Mouse (Mus musculus) heart, adult 8-10 months (tissue): ENCODE data around the gene Cd68. TPM values are rescaled to one million over a fixed set of nuclear protein-coding genes. Genes with fewer than 3 reads are reported as not detected.
"Not testable (repeated sequence)": the region's sequence is repeated elsewhere in the genome, so short reads cannot be mapped to it uniquely, and the experiment has no call there.

Experiments
- DNase-seq: peaks from one replicate; pipeline ENCODE4 v3.0.0; 2022; ENCODE audit warnings: low spot score
- total RNA-seq, 4 experiments: library from RNA; stranded (reverse); gene quantifications; 2 replicates each; pipeline ENCODE4 v1.2.4; 2022

The Cd68 gene
- 1 to 10 TPM; 4.5 to 7.0 (median 6.3) TPM for total RNA-seq

DNA sequence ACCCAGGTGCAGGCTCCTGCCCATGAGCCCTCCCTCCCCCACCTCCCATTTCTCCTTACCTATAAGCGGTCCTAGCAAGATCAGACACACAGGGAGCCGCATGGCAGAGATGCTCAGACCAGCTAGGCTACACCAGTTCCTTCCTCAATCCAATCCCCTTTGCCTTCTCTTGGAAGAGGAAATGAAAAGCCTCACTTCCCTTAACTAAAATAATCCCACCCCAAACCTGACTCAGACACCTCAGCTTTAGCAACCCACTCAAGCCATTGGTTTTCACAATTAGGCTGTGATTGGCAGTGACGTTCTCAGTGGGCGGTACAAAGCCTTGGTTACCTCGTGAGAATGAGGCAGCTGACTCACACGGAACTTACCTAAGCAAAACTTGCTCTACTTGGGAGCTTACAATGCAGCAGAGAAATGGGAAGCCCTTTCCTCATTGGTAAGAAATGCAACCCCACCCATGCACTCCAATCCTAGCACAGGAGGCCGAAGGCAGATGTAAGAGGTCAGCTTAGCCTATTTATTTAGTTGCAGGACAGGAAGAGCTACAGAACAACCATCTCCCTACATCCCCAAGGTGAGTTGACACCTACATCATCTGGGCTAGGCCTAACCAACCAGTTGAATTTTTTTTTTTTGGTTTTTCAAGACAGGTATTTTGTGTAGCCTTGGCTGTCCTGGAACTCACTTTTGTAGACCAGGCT, at the start of gene Cd68:
Gene Cd68, minus strand, starts transcription at position 193 of the 704 bp plus-strand sequence.
- peak; percentile 67 for DNase-seq

DNA sequence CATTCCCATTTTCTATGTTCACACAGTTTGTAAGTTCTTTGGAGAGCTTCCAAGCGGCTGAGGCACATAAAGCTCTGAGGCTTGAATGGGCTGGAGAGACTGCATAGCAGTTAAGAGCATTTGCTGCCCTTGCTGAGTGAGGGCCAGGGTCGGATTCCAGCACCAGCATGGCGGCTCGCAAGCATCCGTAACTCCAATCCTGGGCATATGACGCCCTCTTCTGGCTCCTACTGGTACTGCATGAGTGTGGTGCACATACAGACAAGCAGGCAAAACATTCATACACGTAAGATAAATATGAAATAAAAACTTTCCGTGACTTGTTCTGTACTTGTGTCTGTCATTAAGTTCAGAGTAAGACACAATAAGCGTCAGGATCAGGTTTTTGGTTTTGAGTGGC, 49.5 kb upstream of the Cd68 start:
- DNase-seq, result no peak

DNA sequence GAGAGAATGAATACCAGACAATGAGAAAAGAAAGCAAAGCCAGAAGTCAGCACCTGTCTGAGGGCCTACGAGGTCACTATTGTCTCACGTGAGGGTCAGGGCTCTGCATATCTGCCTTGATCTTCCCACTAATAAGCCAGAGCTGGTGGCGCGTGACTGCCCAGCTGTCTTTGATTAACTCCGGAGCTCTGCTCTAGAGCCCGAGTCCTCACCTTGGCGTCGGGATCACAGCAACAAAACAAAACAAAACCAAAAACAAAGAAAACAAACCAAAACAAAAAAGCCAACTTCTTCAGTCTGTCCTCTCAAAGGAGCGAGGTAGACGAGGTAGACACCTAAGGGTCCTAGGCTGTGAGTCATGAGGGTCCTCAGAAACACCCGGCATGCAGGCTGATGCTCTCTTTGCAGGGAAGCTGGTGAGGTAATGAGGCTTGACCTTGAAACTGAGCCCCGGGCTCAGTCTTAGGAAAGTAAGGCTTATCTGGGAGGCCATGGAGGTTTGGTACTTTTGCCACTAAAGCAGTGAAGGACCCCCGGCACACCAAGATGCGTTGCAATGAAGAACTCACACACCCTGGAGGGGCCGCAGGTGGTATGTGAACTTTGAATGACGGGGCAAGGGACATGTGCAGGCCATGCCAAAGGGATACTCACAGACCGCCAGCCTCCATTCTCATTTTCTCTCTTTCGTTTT, 48.8 kb upstream of the Cd68 start:
- no peak for DNase-seq

DNA sequence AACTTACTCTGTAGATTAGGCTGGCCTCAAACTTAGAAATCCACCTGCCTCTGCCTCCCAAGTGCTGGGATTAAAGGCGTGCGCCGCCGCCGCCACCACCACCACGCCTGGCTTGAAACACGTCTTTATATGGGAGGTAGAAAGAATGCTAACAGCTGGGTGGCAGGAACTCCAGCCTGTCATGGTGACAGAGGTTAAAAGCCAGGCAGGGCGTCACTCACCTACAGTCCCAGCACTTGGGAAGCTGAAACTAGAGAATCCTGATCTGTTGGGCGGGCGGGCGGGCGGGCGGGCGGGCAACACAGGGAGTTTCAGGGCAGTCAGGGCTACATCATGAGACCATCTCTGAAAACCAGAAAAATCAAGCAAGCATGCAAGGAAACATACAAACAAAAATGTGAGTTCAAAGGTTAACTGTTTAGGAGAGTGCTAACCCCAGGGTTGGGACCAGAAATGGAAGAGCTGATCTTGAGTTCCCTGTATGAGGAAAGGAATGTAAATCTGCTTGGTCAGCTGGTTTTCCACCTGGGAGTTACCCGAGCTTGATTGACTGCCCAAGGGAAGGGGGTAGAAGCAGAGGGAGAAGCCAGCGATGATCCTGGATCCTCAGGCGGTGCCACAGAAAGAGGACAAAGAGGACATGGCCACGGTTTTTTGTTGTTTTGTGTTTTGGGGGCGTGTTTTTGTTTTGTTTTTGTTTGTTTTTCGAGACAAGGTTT, 47.2 kb upstream of the Cd68 start:
- DNase-seq, result no peak

DNA sequence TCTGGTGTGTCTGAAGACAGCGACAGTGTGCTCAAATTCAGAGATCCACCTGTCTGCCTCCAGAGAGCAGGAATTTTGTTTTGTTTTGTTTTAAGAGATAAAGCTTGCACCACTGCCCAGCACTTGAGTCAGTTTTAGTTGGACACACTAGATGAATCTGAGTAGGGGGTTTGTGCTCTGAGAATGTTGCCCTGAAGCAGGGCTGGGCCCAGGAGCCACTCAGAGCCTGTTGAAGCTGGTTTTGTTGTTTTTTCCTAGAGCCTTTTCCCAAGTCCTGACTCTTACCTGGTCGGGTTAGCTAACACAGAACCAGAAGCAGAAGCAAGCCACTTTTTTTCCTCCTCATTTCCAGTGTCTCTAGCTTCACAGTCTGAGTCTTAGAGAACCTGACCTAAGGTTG, 45.1 kb upstream of the Cd68 start:
- no peak for DNase-seq

DNA sequence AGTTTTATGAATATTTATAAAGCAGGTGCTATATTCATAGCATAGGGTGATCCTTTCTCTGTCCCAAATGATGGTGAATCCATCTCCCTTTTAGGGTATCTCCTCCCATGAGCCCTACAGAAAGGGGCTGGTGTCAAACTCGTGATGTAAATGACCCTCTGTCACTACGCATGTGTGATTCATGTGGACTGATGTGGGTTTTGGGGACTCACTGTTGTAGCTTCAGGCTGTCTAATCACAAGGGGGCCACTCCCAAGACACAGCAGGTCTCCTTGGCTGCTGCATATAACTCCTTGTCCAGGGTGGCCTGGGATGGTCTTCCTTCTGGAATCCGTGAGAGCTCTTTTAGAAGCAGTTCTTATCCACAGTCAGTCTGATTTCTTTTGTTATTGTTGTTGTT, 44.5 kb upstream of the Cd68 start:
- DNase-seq, result no peak

DNA sequence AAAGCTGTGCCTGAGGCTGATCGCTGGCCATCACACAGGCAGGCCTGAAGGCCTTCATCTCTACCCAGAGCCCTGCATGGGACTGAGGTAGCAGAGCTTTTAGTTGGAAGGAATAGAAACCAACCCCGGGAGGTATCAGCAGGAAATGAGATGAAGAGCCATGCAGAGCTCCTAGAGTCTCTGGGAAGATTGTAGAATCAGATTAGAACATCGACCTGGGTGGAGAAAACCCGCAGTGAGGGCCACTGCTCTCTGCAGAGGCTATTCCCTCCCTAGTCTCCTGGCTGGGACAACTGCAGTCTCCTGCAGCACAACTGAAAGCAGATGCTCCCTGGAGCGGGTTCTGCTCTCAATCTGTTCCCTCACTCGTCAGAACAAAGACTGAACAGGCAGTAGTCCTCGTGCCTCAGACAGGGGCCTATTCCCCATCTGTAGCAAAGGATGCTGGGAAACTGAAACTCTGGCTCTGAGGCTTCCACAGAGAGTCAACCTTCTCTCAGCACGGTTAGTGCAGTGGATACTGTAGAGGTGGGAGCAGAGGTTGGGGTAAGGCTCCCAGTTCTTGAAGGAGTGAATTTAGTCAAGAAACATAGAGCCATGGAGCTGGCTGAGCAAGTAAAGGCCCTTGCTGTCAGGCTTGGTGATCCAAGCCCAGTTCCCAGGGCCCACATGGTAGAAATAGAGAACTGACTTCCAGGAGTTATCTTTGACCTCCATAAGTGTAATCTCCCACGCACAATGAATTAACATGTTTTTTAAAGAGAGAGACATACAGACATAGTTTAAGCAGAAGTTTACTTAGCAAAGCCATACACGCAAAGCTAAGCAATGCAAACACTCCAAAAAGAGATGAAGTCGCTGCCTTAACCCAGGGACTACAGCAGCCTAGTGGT, 43.8 kb upstream of the Cd68 start:
- no peak for DNase-seq

DNA sequence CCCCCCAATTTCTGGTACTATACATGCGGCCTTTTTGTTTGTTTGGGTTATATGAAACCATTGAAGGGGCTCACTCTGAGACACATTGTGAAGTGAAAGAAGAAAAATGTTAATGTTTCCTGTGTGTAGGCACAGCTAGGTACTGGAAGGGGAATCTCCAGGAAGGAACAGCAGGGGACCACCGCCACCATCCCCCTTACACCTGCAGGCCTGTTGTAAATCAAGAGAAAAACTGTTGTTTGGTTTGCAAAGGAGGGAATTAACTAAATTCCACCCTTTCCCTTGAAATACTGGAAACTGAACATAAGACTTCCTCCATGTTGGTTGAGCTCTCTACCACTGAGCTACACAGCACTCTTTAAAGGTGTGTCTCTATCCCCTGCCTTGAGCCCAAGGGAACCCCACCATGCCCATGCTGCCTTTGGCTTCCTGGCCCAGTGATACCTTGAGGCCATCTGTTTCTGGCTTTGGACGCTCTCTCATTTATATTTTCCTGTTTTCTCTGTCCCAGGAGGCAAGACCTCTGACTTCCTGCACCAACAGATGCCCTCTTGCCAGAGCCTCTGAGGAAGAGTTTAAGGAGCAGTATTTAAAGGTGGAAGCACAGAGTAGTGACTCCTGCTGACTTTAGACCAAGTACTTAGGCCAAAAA, 42.8 kb upstream of the Cd68 start:
- DNase-seq, result no peak

DNA sequence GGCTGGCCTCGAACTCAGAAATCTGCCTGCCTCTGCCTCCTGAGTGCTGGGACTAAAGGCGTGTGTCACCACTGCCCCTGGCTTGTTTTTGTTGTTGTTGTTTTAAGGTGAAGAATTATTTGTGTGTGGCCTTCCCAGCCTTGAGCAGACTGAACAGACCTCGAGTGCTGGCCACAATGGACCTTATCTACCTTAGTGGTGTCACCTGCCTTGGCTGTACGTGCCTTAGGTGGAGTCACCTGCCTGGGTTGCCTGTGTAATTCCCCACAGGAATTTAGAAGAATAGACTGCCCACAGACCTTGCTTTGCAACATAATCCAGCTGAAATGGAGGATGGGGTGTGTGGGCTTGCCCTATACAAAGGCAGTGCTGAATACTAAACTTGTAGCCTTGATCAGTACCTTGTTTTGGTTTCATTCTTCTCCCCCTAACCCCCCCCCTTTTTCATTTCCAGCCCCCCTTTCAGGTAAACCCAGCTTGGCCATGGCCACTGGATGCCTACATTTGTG, 42.0 kb upstream of the Cd68 start:
- DNase-seq, result no peak

DNA sequence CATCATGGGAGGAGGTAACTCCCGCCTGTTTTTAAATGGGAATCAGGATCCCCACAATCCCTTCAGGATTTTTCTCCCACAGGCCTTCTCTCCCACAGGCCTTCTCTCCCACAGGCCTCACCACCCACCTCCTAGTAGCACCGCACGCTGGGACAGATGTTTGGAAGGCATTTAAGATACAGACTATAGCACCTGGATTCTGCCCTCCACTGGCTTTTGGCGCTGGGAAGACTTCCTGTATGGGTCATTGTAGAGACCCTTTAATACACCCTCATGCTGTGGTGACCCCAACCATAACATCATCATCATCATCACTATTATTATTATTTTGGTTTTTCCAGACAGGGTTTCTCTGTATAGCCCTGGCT, 41.5 kb upstream of the Cd68 start:
- no peak for DNase-seq

DNA sequence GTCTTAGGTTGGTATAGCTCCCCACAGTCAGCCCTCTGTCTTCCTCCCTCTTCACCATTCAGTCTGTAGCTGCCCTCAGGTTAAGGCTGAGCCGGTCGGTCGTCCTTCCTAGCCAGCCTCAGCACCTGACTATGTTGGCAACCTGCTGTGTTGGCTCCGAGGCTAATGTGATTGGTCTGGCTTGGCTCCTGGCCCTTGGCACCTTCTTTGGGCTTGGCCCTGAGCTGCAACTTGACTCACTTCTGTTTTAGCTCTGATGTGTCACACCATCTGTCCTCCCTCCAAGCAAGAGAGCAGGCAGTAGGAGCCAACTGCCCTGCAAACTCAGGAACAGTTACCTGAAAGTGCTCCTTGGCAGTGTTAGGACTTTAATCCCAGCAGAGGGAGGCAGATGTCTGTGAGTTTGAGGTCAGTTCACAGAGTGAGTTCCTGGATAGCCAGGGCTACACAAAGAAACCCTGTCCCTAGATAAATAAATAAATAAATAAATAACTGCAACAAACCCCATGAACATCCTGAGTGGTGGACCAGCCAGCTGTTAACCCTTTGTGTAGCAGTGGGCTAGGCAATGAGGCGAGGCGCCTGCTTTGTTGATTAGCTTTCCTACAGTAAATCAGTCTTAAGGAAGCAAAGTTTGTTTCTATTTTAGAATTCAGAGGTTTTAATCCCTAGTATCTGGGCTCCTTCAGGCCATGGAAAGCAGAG, 41.0 kb upstream of the Cd68 start:
- DNase-seq, result peak; percentile 79

DNA sequence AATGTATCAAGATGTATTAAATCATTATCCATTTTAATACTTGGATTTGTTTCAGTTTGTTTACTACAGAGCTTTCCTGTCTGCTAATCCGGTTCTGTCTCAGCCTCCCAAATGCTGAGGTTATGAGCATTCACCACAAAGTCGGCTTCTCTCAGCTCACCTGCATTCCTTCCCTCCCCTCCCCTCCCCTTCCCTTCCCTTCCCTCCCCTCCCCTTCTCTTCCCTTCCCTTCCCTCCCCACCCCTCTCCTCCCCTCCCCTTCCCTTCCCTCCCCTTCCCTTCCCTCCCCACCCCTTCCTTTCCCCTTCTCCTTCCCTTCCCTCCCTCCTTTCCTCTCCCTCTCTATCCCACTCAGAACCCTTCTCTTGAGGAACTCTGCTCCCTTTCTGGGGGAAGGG, 38.7 kb upstream of the Cd68 start:
- DNase-seq, result no peak

DNA sequence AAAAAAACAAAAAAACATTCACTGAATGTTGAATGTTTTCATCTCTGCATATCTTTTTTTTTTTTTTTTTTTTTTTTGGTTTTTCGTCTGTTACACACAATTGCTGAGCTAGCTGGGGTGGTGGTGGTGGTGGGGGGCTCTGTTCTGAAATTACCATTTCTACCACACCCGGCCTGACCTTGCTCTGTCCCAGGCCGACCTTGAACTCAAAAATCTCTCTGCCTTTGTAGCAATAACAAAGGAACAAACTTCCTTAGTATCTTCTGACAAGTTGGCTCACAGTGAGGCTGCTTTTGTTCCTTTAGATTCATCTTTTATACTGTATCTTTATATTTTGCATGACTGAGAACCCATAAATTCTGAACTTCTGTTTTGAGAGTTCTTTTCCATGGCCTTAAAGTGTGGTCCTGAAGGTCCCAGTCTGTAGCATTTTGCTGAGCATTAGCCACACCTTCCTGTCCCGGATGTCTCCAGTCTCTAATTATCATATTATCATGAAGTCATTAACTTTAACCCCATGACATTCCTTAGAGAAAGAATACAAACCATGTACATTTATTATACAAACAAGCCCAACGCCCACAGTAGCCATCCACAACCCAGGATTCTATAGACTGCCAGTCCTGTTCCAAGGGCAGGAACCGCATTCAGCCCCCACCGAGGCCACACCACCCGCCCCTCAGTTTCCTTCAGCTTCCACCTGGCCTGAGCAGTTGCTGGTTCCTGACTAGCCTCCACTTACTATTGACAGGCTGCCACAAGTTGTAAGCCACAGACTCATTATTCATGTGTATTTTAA, 38.1 kb upstream of the Cd68 start:
- DNase-seq, result no peak

DNA sequence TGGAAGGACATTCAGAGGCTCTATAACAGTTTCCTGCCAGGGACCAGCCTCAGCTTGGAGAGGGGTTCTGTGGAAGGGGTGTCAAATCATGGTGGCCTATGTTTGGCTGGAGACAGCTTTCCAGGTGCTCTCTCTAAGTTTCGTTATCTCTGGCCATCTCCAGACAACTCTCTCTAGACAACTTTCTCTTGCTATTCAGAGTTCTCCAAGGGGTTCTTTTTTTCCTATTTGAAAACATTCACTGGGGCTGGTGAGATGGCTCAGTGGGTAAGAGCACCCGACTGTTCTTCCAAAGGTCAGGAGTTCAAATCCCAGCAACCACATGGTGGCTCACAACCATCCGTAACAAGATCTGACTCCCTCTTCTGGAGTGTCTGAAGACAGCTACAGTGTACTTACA, 37.4 kb upstream of the Cd68 start:
- not testable (repeated sequence) for DNase-seq

DNA sequence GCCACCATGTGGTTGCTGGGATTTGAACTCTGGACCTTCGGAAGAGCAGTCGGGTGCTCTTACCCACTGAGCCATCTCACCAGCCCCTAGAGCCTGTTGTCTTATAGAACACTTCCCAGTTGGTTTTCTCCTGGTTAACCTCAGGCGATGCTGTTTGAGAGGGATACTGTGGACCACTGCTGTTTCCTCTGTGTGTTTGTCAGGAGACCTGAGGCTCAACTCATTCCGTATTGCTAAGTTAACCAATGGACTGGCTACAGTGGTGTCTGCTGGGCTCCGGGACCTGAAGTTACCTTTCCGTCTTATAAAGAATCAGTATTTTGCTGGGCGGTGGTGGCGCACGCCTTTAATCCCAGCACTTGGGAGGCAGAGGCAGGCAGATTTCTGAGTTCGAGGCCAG, 36.9 kb upstream of the Cd68 start:
- not testable (repeated sequence) for DNase-seq

DNA sequence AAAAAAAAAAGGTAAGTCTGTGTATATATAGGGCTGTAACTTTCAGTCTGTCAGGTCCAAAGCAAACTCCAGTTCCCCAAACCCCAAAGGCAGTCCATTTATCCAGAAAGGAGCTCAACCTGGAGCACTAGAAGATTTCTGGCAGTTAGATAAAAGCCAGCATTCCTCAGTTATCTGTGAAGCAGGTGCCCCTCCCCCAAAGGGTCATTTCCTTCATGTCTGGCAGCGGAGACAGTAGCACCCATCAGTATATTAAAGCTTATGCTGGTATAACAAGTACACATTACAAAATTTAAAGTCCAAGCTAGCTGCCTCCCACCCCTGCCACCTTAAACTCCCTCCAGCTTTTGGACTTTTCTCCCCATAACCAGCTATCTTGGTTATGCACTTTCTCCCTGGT, 33.6 kb upstream of the Cd68 start:
- DNase-seq, result no peak

DNA sequence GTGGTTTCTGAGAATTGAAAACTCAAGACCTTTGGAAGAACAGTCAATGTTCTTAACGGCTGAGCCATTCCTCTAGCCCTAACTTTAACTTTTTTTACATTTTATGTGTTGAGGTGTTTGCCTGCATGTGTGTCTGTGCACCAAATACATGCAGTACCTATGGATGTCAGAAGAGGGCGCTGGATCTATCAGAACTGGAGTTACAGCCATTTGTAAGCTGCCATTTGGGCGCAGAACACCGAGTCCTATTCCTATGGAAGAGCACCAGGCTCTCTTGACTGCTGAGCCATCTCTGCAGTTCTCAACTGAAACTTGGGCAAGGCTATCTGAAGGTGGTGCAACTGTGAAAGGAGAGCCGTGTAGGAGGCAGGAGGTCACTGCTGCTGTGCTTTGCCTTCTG, 32.6 kb upstream of the Cd68 start:
- DNase-seq, result no peak

DNA sequence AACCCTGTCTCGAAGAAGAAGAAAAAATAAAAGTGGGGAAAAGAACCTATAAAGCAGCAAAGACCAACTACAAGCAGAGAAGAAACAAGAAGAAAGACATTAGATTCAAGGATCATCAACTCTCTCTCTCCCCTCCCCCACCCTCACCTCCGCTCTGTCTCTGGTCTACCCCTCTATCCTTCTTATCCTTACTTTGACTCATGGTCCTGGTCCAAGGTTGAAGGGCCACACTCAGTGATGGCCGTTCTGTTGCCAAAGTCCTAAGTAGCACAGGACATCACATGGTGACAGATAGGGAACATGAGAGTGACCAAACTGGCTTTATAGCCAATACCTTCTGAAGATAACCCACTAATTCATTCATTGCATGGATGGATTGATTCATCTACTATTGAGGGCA, 31.4 kb upstream of the Cd68 start:
- DNase-seq, result no peak

DNA sequence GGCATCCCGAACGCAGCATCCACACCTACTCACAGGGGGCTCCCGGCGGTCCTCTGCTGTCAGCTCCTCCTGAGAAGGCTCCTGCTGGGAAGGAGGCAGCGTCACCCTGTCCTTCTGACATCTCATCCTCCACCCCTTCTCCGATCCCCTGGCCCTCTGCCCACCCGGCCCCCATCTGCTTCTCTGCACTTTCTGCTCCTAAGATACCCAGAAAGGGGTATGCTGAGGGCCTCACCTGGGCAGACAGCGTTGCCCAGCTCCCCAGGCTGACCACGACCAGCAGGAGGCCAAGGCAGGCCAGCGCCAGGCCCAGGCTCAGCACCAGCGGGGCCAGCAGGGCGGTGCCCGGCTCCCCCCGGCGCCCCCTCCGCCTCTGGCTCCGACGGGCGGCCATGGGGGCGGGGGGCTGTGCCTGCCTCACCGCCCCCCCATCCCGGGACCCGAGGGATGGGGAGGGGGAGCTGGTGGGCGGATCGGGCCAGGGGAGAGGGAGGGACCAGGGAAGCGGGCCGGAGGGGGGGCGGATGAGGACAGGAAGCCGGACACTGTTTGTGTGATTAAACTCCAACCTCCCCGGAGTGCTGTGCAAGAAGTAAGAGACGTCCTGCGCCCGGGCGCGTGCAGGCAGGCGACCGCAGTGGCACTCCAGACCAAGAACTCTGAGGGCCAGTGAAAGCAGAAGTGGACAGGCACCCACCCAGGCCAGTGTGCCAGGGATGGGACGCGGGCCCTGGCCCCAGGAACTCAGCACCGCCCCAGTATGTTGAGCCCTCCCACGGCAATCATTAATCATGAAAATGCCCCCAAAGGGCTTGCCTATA, 29.6 kb upstream of the Cd68 start, which contains the start of the genes Tnfsf12 and Tnfsfm13:
Gene Tnfsf12, minus strand, starts transcription at position 489 of the 821 bp plus-strand sequence.
Gene Tnfsfm13, minus strand, starts transcription at position 738 of the 821 bp plus-strand sequence.
- peak; percentile 80 for DNase-seq
